Mouse (Mus musculus) left cerebral cortex, adult 18-20 months (tissue): ENCODE results near the gene Pitpnm2. TPM values are rescaled to one million over a fixed set of nuclear protein-coding genes. Genes with fewer than 3 reads are reported as not detected.

Experiments
- DNase-seq, 2 experiments: peaks; one replicate each; pipeline ENCODE4 v3.0.0; 2021 to 2022; ENCODE audit warnings: low spot score in 2 of 2, mixed read lengths in 1 of 2
- total RNA-seq, 2 experiments: library from RNA; stranded (reverse); gene quantifications; 2 replicates each; pipeline ENCODE4 v1.2.3; 2021

The Pitpnm2 gene
- total RNA-seq, 2 experiments from 2014 or later = 259 to 274 TPM

GRCm38 (mm10) chr5:124248845-124249613 lies 531 bp downstream of the Pitpnm2 start:
- peak in 1 of 2 experiments; percentile 45 for DNase-seq

- DNase-seq = no peak
Observed at GRCm38 (mm10) chr5:124247986-124248626, 1.5 kb downstream of the Pitpnm2 start.

GRCm38 (mm10) chr5:124247296-124247695 lies 2.3 kb downstream of the Pitpnm2 start:
- no peak for DNase-seq

GRCm38 (mm10) chr5:124244885-124245284 lies 4.7 kb downstream of the Pitpnm2 start:
- no peak for DNase-seq

GRCm38 (mm10) chr5:124244449-124244848 lies 5.1 kb downstream of the Pitpnm2 start:
- no peak for DNase-seq

GRCm38 (mm10) chr5:124243236-124243901 lies 6.2 kb downstream of the Pitpnm2 start:
- DNase-seq = no peak

- no peak for DNase-seq
Observed at GRCm38 (mm10) chr5:124241686-124242444, 7.7 kb downstream of the Pitpnm2 start.

GRCm38 (mm10) chr5:124240841-124241685 lies 8.5 kb downstream of the Pitpnm2 start:
- DNase-seq = peak in 1 of 2 experiments; percentile 38

- DNase-seq = no peak
Observed at GRCm38 (mm10) chr5:124236180-124236579, 13.4 kb downstream of the Pitpnm2 start.

GRCm38 (mm10) chr5:124234778-124235177 lies 14.8 kb downstream of the Pitpnm2 start:
- no peak for DNase-seq

- no peak for DNase-seq
Observed at GRCm38 (mm10) chr5:124233874-124234661, 15.5 kb downstream of the Pitpnm2 start.

- peak in 1 of 2 experiments; percentile 50 for DNase-seq
Observed at GRCm38 (mm10) chr5:124233144-124233465, 16.5 kb downstream of the Pitpnm2 start.

GRCm38 (mm10) chr5:124232360-124233143 lies 17.0 kb downstream of the Pitpnm2 start:
- DNase-seq = no peak

GRCm38 (mm10) chr5:124230461-124230860 lies 19.1 kb downstream of the Pitpnm2 start:
- DNase-seq = no peak

GRCm38 (mm10) chr5:124227193-124227592 lies 22.4 kb downstream of the Pitpnm2 start:
- DNase-seq = no peak

- DNase-seq = no peak
Observed at GRCm38 (mm10) chr5:124226494-124226893, 23.1 kb downstream of the Pitpnm2 start.

- no peak for DNase-seq
Observed at GRCm38 (mm10) chr5:124225891-124226290, 23.7 kb downstream of the Pitpnm2 start.

GRCm38 (mm10) chr5:124224321-124225092 lies 25.1 kb downstream of the Pitpnm2 start:
- no peak for DNase-seq
